Mouse (Mus musculus) midbrain, embryonic 11.5 days (tissue): Measurements from ENCODE around the gene Tank. TPM values are rescaled to one million over a fixed set of nuclear protein-coding genes. Genes with fewer than 3 reads are reported as not detected.

Experiments
- ATAC-seq: fragments of 200-750 bp; cut with Nextera tagmentation; 2 replicates; pipeline ENCODE4 v1.8.0; 2017; ENCODE audit warnings: moderate TSS enrichment, moderate library complexity; ENCODE audit not compliant: low FRiP score
- DNase-seq: peaks from one replicate; pipeline ENCODE4 v3.0.0; 2015; ENCODE audit warnings: low spot score; ENCODE audit errors: missing footprints
- H3K27ac ChIP-seq: fragments of 300-500 bp; sonication (generic); 2 replicates; pipeline ENCODE4 v1.5.1; 2014; ENCODE audit warnings: low read depth, low read length
- H3K27me3 ChIP-seq: fragments of 300-500 bp; sonication (generic); 2 replicates; pipeline ENCODE4 v1.6.1; 2014; ENCODE audit warnings: mild to moderate bottlenecking, low read length, moderate library complexity, mixed read lengths; ENCODE audit not compliant: control insufficient read depth, insufficient read depth
- H3K36me3 ChIP-seq: fragments of 300-500 bp; sonication (generic); 2 replicates; pipeline ENCODE4 v1.6.1; 2014; ENCODE audit warnings: mild to moderate bottlenecking, low read length, moderate library complexity, mixed read lengths; ENCODE audit not compliant: control insufficient read depth, insufficient read depth
- H3K4me1 ChIP-seq: fragments of 300-500 bp; sonication (generic); 2 replicates; pipeline ENCODE4 v1.6.1; 2014; ENCODE audit warnings: low read length; ENCODE audit not compliant: control insufficient read depth, insufficient read depth
- H3K4me2 ChIP-seq: fragments of 300-500 bp; sonication (generic); 2 replicates; pipeline ENCODE4 v1.6.1; 2014; ENCODE audit warnings: mild to moderate bottlenecking, moderate library complexity
- H3K4me3 ChIP-seq: fragments of 300-500 bp; sonication (generic); 2 replicates; pipeline ENCODE4 v1.5.1; 2014; ENCODE audit warnings: low read depth, low read length
- H3K9ac ChIP-seq: fragments of 300-500 bp; sonication (generic); 2 replicates; pipeline ENCODE4 v1.6.1; 2014; ENCODE audit warnings: low read length
- H3K9me3 ChIP-seq: fragments of 300-500 bp; sonication (generic); 2 replicates; pipeline ENCODE4 v1.6.1; 2016; ENCODE audit warnings: low read length; ENCODE audit not compliant: control insufficient read depth
- WGBS: fragments of 180-500 bp; shearing (Covaris S2); extraction: QIAGEN DNeasy Blood & Tissue Kit; methylation state at CpG from one replicate; pipeline ENCODE4 v1.1.7; 2014; 5-methylcytosine and 5-hydroxymethylcytosine counted together
- polyA plus RNA-seq: library from polyadenylated mRNA; unstranded; fragments of >200 nt; fragmentation: Nextera tagmentation; extraction: Ambion mirVana; gene quantifications from 2 replicates; pipeline ENCODE4 v1.2.1, GENCODE M21; 2014

Gene Tank
- polyA plus RNA-seq, 1 experiment from 2014 or later, result 39.4 TPM

GRCm38 (mm10) chr2:61659254-61659653, 80.9 kb downstream of the Tank start:
- DNase-seq (no peak), ATAC-seq (no peak)
- Histone ChIP-seq H3K36me3 (no peaks in the 10 kb centered on the region), H3K27me3 (0 out of 2 replicates have a peak, but pooled peaks cover 5% of the 10 kb centered on the region), H3K4me3 (no peak overlapping the region), H3K9ac (no peak overlapping the region), H3K27ac (no peak overlapping the region), H3K9me3 (no peaks in the 10 kb centered on the region), H3K4me1 (peaks cover 6% of the 10 kb centered on the region; the same call in 1 of the 2 replicates), H3K4me2 (no peak overlapping the region)
- 62% methylated on average over 2 of the region's 2 CpGs for WGBS

GRCm38 (mm10) chr2:61662833-61663232, 84.4 kb downstream of the Tank start:
- H3K9me3 ChIP-seq, result no peaks in the 10 kb centered on the region
- H3K27me3 ChIP-seq, result no peaks in the 10 kb centered on the region
- H3K9ac ChIP-seq, result no peak overlapping the region
- no peak overlapping the region for H3K4me3 ChIP-seq
- DNase-seq (no peak), ATAC-seq (no peak)
- H3K4me2 ChIP-seq, result no peak overlapping the region
- H3K27ac ChIP-seq, result no peak overlapping the region
- H3K36me3 ChIP-seq, result no peaks in the 10 kb centered on the region
- 80% methylated on average over 10 of the region's 10 CpGs for WGBS
- no peaks in the 10 kb centered on the region for H3K4me1 ChIP-seq

GRCm38 (mm10) chr2:61663573-61664241, 85.3 kb downstream of the Tank start:
- Histone ChIP-seq H3K27ac (no peak overlapping the region), H3K27me3 (no peaks in the 10 kb centered on the region), H3K9me3 (no peaks in the 10 kb centered on the region), H3K4me1 (no peaks in the 10 kb centered on the region), H3K9ac (no peak overlapping the region), H3K4me2 (no peak overlapping the region), H3K36me3 (no peaks in the 10 kb centered on the region), H3K4me3 (no peak overlapping the region)
- 83% methylated on average over 10 of the region's 10 CpGs for WGBS
- DNase-seq (peak; percentile 62), ATAC-seq (no peak)

GRCm38 (mm10) chr2:61667420-61667819, 89.0 kb downstream of the Tank start:
- Histone ChIP-seq H3K4me3 (no peak overlapping the region), H3K27ac (no peak overlapping the region), H3K4me1 (no peaks in the 10 kb centered on the region), H3K27me3 (no peaks in the 10 kb centered on the region), H3K4me2 (no peak overlapping the region), H3K9ac (no peak overlapping the region), H3K9me3 (no peaks in the 10 kb centered on the region), H3K36me3 (no peaks in the 10 kb centered on the region)
- DNase-seq, result peak; percentile 19
- WGBS, result 71% methylated on average over 7 of the region's 7 CpGs
- ATAC-seq, result no peak

- Histone ChIP-seq H3K4me2 (no peak overlapping the region), H3K4me1 (no peaks in the 10 kb centered on the region), H3K36me3 (no peaks in the 10 kb centered on the region), H3K9ac (no peak overlapping the region), H3K27ac (no peak overlapping the region), H3K9me3 (no peaks in the 10 kb centered on the region), H3K4me3 (no peak overlapping the region), H3K27me3 (no peaks in the 10 kb centered on the region)
- no peak for ATAC-seq
- 29% methylated on average over 4 of the region's 4 CpGs for WGBS
- DNase-seq, result peak; percentile 78
Observed at GRCm38 (mm10) chr2:61668260-61668659, 89.9 kb downstream of the Tank start.

- no peak overlapping the region for H3K4me2 ChIP-seq
- H3K27me3 ChIP-seq, result no peaks in the 10 kb centered on the region
- H3K9me3 ChIP-seq, result no peaks in the 10 kb centered on the region
- ATAC-seq (no peak), DNase-seq (no peak)
- H3K36me3 ChIP-seq, result no peaks in the 10 kb centered on the region
- H3K27ac ChIP-seq, result no peak overlapping the region
- H3K4me1 ChIP-seq, result no peaks in the 10 kb centered on the region
- no peak overlapping the region for H3K4me3 ChIP-seq
- WGBS, result 92% methylated on average over 3 of the region's 3 CpGs
- H3K9ac ChIP-seq, result no peak overlapping the region
Observed at GRCm38 (mm10) chr2:61674555-61674954, 96.2 kb downstream of the Tank start.

- DNase-seq (no peak), ATAC-seq (no peak)
- H3K9me3 ChIP-seq, result no peaks in the 10 kb centered on the region
- no peak overlapping the region for H3K4me2 ChIP-seq
- no peak overlapping the region for H3K27ac ChIP-seq
- H3K9ac ChIP-seq, result no peak overlapping the region
- H3K4me1 ChIP-seq, result no peaks in the 10 kb centered on the region
- H3K36me3 ChIP-seq, result no peaks in the 10 kb centered on the region
- WGBS, result 91% methylated on average over 1 of the region's 1 CpGs
- no peaks in the 10 kb centered on the region for H3K27me3 ChIP-seq
- no peak overlapping the region for H3K4me3 ChIP-seq
Observed at GRCm38 (mm10) chr2:61681572-61681971, 103.2 kb downstream of the Tank start.

- H3K9me3 ChIP-seq, result no peaks in the 10 kb centered on the region
- DNase-seq, result no peak
- no peaks in the 10 kb centered on the region for H3K36me3 ChIP-seq
- no peaks in the 10 kb centered on the region for H3K4me1 ChIP-seq
- WGBS, result 76% methylated on average over 1 of the region's 1 CpGs
- no peaks in the 10 kb centered on the region for H3K27me3 ChIP-seq
- H3K9ac ChIP-seq, result no peak overlapping the region
- no peak overlapping the region for H3K4me2 ChIP-seq
- H3K27ac ChIP-seq, result no peak overlapping the region
- H3K4me3 ChIP-seq, result no peak overlapping the region
- no peak for ATAC-seq
Observed at GRCm38 (mm10) chr2:61686533-61686932, 108.1 kb downstream of the Tank start.

DNA sequence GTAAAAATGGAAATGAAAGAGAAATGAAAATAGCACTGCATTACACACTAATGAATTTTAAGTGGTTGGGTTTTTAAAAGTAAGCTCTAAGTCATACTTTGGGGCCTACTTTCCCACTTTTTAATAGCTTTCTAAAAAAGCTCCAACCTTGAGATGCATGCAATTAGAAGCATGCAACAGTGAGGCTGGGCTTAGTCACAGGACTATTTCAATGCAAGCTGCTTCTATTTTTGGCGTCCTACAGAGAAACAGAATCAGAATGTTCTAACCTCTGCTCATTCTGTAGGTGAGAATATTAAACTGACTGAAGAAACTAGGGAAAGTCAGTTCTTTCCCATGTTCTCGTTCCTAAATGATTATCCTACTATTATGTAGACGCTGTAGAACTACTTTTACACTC, 110.7 kb downstream of the Tank start:
- WGBS, result 83% methylated on average over 3 of the region's 3 CpGs
- no peak overlapping the region for H3K9ac ChIP-seq
- H3K4me3 ChIP-seq, result no peak overlapping the region
- no peaks in the 10 kb centered on the region for H3K36me3 ChIP-seq
- no peaks in the 10 kb centered on the region for H3K27me3 ChIP-seq
- H3K9me3 ChIP-seq, result no peaks in the 10 kb centered on the region
- no peak for DNase-seq
- no peak overlapping the region for H3K4me2 ChIP-seq
- H3K27ac ChIP-seq, result no peak overlapping the region
- no peaks in the 10 kb centered on the region for H3K4me1 ChIP-seq
- no peak for ATAC-seq
